11 mouse cellular contexts compared by ENCODE assay signal in the genomic region with DNA sequence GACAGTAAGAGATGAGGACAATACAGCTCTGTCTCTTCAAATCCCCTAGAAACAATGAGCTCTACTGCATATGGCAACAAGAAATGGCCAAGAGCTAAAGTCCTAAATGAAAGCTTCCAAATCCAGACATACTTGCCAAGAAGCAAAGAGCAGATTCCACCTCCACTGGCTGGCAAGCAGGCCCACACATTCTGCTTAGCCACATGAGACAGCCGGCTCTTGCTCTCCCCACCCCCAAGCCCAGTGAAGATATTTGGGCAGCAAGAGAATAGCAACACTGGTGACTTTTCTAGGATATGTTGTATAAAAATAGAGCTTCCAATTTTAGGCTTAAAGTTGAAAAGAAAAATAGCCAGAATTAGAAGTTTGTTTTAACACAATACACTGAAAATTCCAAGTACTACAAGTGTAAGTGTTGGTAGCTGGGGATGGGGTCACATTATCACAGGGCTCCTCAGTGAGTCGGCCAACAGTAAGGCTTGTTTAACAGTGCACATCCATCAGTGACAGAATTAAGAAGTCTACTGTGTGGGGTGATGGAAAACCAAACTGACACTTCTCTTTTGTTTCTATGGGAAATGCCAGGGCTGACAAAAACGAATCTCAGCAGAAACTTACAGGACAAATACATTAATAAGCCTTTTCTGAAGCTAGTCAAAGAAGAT. TPM values are rescaled to one million over a fixed set of nuclear protein-coding genes. Genes with fewer than 3 reads are reported as not detected.
A peak's percentile ranks its signal among the peaks of the same experiment; 100 is the strongest.
DNase-seq lines count a peak whose midpoint lies in the region; ATAC-seq and TF ChIP-seq lines count a peak whose summit lies in the region.
"Had no signal": no experiment of that assay in that cellular context is flagged by ENCODE, and none has a peak within 500 bp of the region (broad histone marks: within the 10 kb centered on the region; RNA-seq: fewer than 3 reads in every experiment).

No protein-coding gene starts in this region.

- no peak for ATAC-seq in forebrain, embryonic 16.5 days

- H3K9ac ChIP-seq in forebrain, embryonic 16.5 days (replicated peaks; ENCODE audit: low read depth, low read length) = no peak overlapping the region
- H3K9ac ChIP-seq: hindbrain, embryonic 15.5 days; midbrain, embryonic 12.5 days had no signal

- no peak overlapping the region for H3K4me3 ChIP-seq in gastrocnemius, adult 2 months
- H3K4me3 ChIP-seq in forebrain, embryonic 16.5 days (replicated peaks; ENCODE audit: low read length) = no peak overlapping the region
- H3K4me3 ChIP-seq: hindbrain, embryonic 15.5 days; midbrain, embryonic 12.5 days had no signal

- H3K27me3 ChIP-seq in forebrain, embryonic 16.5 days (replicated peaks; ENCODE audit: control insufficient read depth, insufficient read depth, low read length) = no peaks in the 10 kb centered on the region
- H3K27me3 ChIP-seq: hindbrain, embryonic 15.5 days; midbrain, embryonic 12.5 days had no signal

- no peak overlapping the region for H3K4me2 ChIP-seq in forebrain, embryonic 16.5 days (ENCODE audit: low read length)
- H3K4me2 ChIP-seq: hindbrain, embryonic 15.5 days; midbrain, embryonic 12.5 days had no signal

- intact Hi-C loops in gastrocnemius, adult 2 months (cut with DNase I) = no loop called here

- H3K4me1 ChIP-seq in forebrain, embryonic 16.5 days (replicated peaks; ENCODE audit: control insufficient read depth, insufficient read depth, low read length) = no peaks in the 10 kb centered on the region
- H3K4me1 ChIP-seq: hindbrain, embryonic 15.5 days had no signal

- H3K36me3 ChIP-seq in forebrain, embryonic 16.5 days (ENCODE audit: control insufficient read depth, insufficient read depth) = no peaks in the 10 kb centered on the region
- H3K36me3 ChIP-seq: hindbrain, embryonic 15.5 days had no signal

- TF ChIP-seq CTCF in gastrocnemius, adult 2 months (IDR thresholded peaks at IDR 0.05) = no peak

- peak; percentile 54 for DNase-seq in gastrocnemius, adult 2 months
- no peak for DNase-seq in gastrocnemius, postnatal 10 days
- peak; percentile 84 for DNase-seq in Muller cell, postnatal 12 days (ENCODE audit: inconsistent ontology term)
- peak; percentile 76 to 79 for DNase-seq in cerebellum, postnatal 10 days
- peak; percentile 61 for DNase-seq in layer of hippocampus, adult 9-11 months
- no peak for DNase-seq in retina, embryonic 14.5 days (ENCODE audit: low spot score)
- no peak for DNase-seq in spleen, postnatal 10 days (ENCODE audit: low spot score in 2 of 2)
- DNase-seq: liver had no signal

- no peaks in the 10 kb centered on the region for H3K9me3 ChIP-seq in forebrain, embryonic 16.5 days (ENCODE audit: control insufficient read depth, low read length)
- H3K9me3 ChIP-seq: hindbrain, embryonic 15.5 days; midbrain, embryonic 12.5 days had no signal

- peak overlapping the region; percentile 61; the same call in 1 of the 2 replicates for H3K27ac ChIP-seq in gastrocnemius, adult 2 months
- no peak overlapping the region for H3K27ac ChIP-seq in forebrain, embryonic 16.5 days (ENCODE audit: low read length)
- H3K27ac ChIP-seq: hindbrain, embryonic 15.5 days; midbrain, embryonic 12.5 days had no signal

- 59% methylated on average over 3 of the region's 3 CpGs for WGBS in forebrain, embryonic 16.5 days

RNA-seq across cellular contexts. Expression of gene Lyrm1, which starts 19.8 kb away (rescaled TPM):
- 10 to 100 TPM; 11.8 to 12.8 TPM for total RNA-seq in gastrocnemius, adult 2 months (2021)
- 1 to 10 TPM; 9.2 to 9.9 TPM for total RNA-seq in gastrocnemius, postnatal 10 days (2021)
- polyA plus RNA-seq in forebrain, embryonic 16.5 days (2015; fragmentation: Nextera tagmentation; extraction: Ambion mirVana) = 14.3 and 17.8 TPM in 2 replicates

RNA-seq across cellular contexts. Expression of gene Dcun1d3, which starts 20.2 kb away (rescaled TPM):
- total RNA-seq in gastrocnemius, adult 2 months (2021) = 10 to 100 TPM; 16.8 to 25.3 TPM
- total RNA-seq in gastrocnemius, postnatal 10 days (2021) = 10 to 100 TPM; 12.0 to 14.6 TPM
- polyA plus RNA-seq in forebrain, embryonic 16.5 days (2015; fragmentation: Nextera tagmentation; extraction: Ambion mirVana) = 20.4 and 23.8 TPM in 2 replicates

Comparison
In these comparisons a context has a peak if more than half of its experiments do, and no peak if none do; other contexts are left out.
1. DNase-seq: peak in gastrocnemius, adult 2 months (single experiment), Muller cell, postnatal 12 days (single experiment), cerebellum, postnatal 10 days (2 of 2) and layer of hippocampus, adult 9-11 months (single experiment); none in gastrocnemius, postnatal 10 days (single experiment), retina, embryonic 14.5 days (single experiment) and spleen, postnatal 10 days (0 of 2).